Mouse (Mus musculus) brown adipose tissue, adult 24 weeks (tissue): Measurements from ENCODE around the gene Ino80e. TPM values are rescaled to one million over a fixed set of nuclear protein-coding genes. Genes with fewer than 3 reads are reported as not detected.

ENCODE experiments used
- H3K27ac ChIP-seq: fragments of 200-500 bp; replicated peaks from 2 replicates; pipeline ENCODE4 v1.5.1; 2012; ENCODE audit warnings: low read depth, mild to moderate bottlenecking, low read length
- H3K4me1 ChIP-seq: fragments of 200-500 bp; 2 replicates; pipeline ENCODE4 v1.6.1; 2012; ENCODE audit warnings: low read length, mixed read lengths; ENCODE audit not compliant: control insufficient read depth, insufficient read depth, insufficient read length
- H3K4me3 ChIP-seq: fragments of 200-500 bp; 2 replicates; pipeline ENCODE4 v1.5.1; 2012; ENCODE audit warnings: low read depth, mild to moderate bottlenecking, low read length, moderate library complexity; ENCODE audit not compliant: insufficient read depth
- polyA plus RNA-seq: library from polyadenylated mRNA; stranded (reverse); fragments of >200 nt; gene quantifications from 2 replicates; pipeline ENCODE4 v1.2.4, GENCODE M21; 2012; ENCODE audit not compliant: missing spikeins, insufficient read depth, insufficient read length

Ino80e gene
- polyA plus RNA-seq, 1 experiment, result 27.1 TPM

DNA sequence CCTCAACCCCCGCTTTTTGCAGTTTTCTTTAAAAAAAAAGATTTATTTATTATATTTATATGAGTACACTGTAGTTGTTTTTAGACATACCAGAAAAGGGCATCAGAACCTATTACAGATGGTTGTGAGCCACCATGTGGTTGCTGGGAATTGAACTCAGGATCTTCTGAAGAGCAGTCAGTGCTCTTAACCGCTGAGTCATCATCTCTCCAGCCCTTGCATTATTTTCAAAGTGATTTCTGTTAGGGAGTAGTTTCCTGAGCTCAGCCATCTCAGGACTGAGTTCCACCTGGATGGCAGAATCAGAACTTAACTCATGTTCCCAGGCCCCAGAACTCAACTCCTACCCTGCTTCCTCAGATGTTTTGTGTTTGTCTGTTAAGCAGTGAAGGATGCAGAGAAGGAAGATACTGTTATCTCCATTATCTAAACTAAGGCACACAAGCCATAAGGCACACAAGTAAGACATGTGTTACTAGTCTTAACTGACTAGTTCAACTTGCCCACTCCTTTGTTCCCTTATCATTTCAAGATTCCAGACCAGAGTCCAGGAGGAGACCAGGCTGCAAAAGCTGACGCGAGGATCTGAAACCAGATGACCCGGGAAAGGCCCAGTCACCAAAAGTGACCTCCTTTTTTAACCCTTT, 52.3 kb downstream of the Ino80e start:
- Histone ChIP-seq H3K4me3 (no peak overlapping the region), H3K4me1 (peaks cover 10% of the 10 kb centered on the region), H3K27ac (no peak overlapping the region)

DNA sequence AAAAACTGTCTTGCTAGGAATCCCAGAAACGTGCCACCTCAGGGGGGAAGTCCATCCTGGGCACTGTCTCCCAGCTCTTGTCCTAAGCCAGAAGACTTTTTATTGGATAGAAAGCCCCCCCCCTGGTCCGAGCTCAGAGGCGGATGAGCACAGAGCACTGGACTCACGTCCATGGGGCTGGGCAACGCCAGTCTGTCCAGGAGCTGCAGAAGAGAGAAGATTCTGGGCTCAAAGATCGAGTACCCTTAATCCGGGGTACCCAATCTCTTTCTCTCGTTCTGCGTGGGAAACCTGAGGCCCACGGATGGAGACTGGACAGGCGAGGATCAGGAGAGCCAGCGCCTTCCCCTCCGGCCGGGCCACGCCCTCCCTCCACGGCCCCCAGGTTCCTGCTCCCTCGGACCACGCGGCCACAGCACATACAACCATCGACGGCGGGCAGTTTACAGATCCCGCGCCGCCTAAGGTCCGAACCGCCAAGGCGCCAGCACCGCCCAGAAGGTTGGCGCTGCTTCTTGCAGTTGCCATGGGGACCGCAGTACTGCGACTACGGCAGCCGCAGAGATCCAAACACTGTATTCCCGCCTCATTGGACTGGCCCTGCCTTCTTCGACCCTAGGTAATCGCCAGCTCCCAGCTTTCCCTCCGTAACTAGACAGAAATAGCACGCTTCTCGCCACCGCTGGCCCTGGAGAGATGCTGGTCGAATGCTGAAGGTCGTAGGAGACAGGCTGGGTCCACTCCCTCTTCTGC, 53.3 kb downstream of the Ino80e start:
- peak overlapping the region; percentile 62 for H3K4me3 ChIP-seq
- H3K4me1 ChIP-seq, result peaks cover 9% of the 10 kb centered on the region
- H3K27ac ChIP-seq, result peak overlapping the region; percentile 30

DNA sequence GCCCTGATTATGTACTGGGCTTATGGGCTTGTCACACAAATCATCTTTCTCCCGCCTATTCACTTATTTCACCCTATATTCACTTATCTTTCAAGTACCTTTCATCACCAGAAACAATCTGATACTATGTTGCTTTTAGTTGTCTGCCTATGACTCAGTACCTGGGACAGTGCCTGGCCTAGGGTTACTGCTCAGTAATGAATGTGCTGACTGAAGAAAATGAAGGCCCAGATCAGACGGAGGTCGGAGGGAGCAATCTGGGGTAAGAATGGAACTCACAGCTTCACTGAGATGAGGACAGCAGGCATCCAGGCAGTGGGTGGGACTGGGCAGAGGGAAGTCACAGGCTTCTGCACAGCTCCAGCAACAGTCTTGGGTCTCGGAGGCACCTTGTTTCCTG, 54.8 kb downstream of the Ino80e start:
- Histone ChIP-seq H3K4me3 (no peak overlapping the region), H3K4me1 (0 out of 2 replicates have a peak, but pooled peaks cover 5% of the 10 kb centered on the region), H3K27ac (no peak overlapping the region)

DNA sequence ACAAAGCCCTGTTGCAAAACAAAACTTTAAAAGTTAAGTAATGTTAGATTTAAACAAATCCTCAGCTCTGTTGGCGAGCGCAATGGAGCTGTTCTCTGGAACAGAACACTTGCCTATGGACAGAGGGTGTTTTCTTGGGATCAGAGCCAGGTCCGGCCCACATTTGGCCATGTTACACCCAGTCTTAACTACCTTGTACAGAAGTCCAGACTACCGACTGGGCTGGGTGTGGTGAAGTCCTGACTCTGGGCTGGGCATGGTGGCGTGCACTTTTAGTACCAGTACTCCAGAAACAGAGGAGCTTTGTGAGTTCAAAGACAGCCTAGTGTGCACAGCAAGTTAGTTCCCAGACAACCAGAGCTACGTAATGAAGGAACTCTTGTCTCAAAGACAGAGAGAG, 55.2 kb downstream of the Ino80e start:
- Histone ChIP-seq H3K27ac (no peak overlapping the region), H3K4me1 (0 out of 2 replicates have a peak, but pooled peaks cover 5% of the 10 kb centered on the region), H3K4me3 (no peak overlapping the region)

DNA sequence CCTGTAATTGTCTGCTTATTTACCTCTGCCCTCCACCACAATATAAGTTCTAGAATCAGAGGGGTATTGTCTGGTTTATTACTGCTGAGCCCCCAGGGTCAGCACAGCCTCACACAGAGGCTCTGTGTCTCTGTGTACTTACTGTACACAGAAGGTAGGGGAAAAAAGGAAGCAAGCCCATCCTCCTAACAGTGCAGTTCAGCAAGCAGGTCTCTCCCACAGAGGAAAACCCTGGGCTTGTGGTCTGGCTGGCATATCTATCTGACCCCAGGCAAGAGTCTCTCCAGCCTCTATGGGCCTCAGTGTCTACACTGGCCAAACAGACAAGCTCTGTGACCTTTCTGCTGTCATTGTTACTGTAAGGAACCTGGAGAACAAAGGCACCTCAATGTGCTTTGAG, 58.4 kb downstream of the Ino80e start:
- no peak overlapping the region for H3K4me3 ChIP-seq
- H3K4me1 ChIP-seq, result 0 out of 2 replicates have a peak, but pooled peaks cover 5% of the 10 kb centered on the region
- no peak overlapping the region for H3K27ac ChIP-seq

DNA sequence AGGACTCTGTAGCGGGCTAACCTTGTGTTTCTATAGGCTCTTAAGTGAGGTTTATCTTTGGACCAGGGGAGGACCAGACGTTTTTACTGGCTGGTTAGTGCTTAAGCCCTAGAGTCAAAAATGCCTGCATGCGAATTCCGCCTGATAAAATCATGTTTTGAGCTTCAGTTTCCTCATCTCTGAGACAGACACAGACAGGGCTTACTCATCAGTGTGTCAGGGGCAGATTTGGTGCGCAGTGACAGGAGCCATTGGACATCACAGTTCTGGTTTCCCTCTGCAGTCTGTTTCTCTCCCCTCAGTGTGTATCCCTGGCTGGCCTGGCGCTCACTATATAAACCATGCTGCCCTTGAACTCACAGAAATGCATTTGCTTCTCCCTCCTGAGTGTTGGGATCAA, 59.0 kb downstream of the Ino80e start:
- Histone ChIP-seq H3K4me1 (0 out of 2 replicates have a peak, but pooled peaks cover 5% of the 10 kb centered on the region), H3K27ac (no peak overlapping the region), H3K4me3 (no peak overlapping the region)

DNA sequence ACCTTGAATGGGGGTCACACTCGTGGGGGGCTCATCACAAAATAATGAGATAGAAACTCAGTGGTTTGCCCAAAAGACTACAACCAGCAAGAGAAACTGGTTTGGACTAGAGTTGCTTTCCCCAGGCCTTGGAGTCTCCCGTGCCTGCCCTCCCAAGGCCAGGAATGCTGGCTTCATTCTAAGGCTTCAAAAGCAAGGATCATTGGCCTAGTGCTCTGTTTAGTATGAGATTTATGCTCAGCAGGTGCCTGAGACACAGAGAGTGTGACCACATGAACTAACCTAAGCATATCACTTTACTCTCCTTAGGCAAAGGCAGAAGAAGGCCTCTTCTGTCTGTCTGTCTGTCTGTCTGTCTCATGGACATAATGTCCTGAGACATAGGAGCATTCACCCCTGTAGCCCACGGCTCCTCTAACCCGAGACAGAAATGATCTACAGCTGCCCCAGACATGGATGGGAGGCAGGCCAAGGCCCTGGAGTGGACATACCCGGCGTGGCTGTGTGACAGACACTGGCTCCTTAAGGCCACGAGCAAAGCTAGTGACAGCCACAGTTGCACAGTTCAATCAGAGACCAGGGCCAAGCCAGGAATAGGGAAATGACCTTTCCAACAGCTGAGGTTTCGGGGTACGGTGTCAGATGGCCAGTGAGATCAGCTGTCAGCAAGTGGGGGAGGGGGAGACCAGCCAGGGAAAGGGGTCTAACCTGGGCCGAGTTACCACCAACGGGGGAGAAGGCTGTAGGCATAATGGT, 59.9 kb downstream of the Ino80e start:
- no peak overlapping the region for H3K4me3 ChIP-seq
- H3K4me1 ChIP-seq, result no peaks in the 10 kb centered on the region

DNA sequence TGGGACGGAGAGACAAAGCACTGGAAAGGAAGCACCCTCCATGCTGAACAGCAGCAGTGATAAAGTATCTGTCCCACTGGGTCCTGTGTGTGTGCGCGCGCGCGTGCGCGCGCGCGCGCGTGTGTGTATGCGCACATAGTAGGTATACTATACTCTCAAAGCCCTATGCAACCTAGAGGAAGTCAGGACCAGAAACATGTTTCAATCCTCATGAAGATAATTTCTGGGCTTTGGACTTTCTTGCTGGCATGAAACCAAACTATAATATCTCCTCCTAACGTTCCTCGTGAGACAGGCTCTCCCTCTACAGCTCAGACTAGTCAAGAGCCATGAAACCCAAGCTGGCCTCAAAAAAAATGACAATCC, 61.1 kb downstream of the Ino80e start:
- H3K4me1 ChIP-seq, result no peaks in the 10 kb centered on the region; the same call in 1 of the 2 replicates
- H3K4me3 ChIP-seq, result no peak overlapping the region
- H3K27ac ChIP-seq, result no peak overlapping the region

More for the DNA sequence above, 59.9 kb downstream of the Ino80e start:
- no peak overlapping the region for H3K27ac ChIP-seq

Other genes starting within 250 kb of the Ino80e start
- 89.5 and 149 TPM in 2 replicates for gene Nupr1, start 231.5 kb downstream of the Ino80e start, polyA plus RNA-seq
- 18.3 and 20.6 TPM in 2 replicates for gene Sgf29, start 213.1 kb downstream of the Ino80e start, polyA plus RNA-seq
- 40.9 and 98.4 TPM in 2 replicates for gene Sult1a1, start 185.9 kb downstream of the Ino80e start, polyA plus RNA-seq
- gene Bola2, start 167.0 kb downstream of the Ino80e start, polyA plus RNA-seq, result 40.0 and 49.0 TPM in 2 replicates
- gene Slx1b, start 166.6 kb downstream of the Ino80e start, polyA plus RNA-seq, result 4.0 and 5.8 TPM in 2 replicates
- 8.5 and 10.0 TPM in 2 replicates for gene Coro1a, start 154.6 kb downstream of the Ino80e start, polyA plus RNA-seq
- gene Mapk3, start 102.8 kb downstream of the Ino80e start, polyA plus RNA-seq, result 68.9 and 90.6 TPM in 2 replicates
- gene Gdpd3, start 96.0 kb downstream of the Ino80e start, polyA plus RNA-seq, result not detected in 2 replicates
- gene Ypel3, start 85.4 kb downstream of the Ino80e start, polyA plus RNA-seq, result 156 and 157 TPM in 2 replicates
- not detected in 2 replicates for gene Tbx6, start 80.9 kb downstream of the Ino80e start, polyA plus RNA-seq
- gene Ppp4c, start 69.9 kb downstream of the Ino80e start, polyA plus RNA-seq, result 46.4 and 53.3 TPM in 2 replicates
- gene Fam57b, start 64.7 kb downstream of the Ino80e start, polyA plus RNA-seq, result 50.7 and 63.7 TPM in 2 replicates
- not detected in 2 replicates for gene 4930451I11Rik, start 30.7 kb downstream of the Ino80e start, polyA plus RNA-seq
- gene Doc2a, start 15.0 kb downstream of the Ino80e start, polyA plus RNA-seq, result not detected in 2 replicates
- 6.1 and 7.4 TPM in 2 replicates for gene Hirip3, start 405 bp downstream of the Ino80e start, polyA plus RNA-seq
- gene Taok2, start 22.3 kb upstream of the Ino80e start, polyA plus RNA-seq, result 17.6 and 22.7 TPM in 2 replicates
- 41.9 and 45.2 TPM in 2 replicates for gene Tmem219, start 60.5 kb upstream of the Ino80e start, polyA plus RNA-seq
- gene Kctd13, start 66.5 kb upstream of the Ino80e start, polyA plus RNA-seq, result 8.8 and 10.9 TPM in 2 replicates
- not detected in 2 replicates for gene Asphd1, start 87.2 kb upstream of the Ino80e start, polyA plus RNA-seq
- gene Sez6l2, start 88.2 kb upstream of the Ino80e start, polyA plus RNA-seq, result 0.71 and 0.75 TPM in 2 replicates
- gene Cdipt, start 113.5 kb upstream of the Ino80e start, polyA plus RNA-seq, result 33.4 and 41.3 TPM in 2 replicates
- gene Cdiptos, start 113.7 kb upstream of the Ino80e start, polyA plus RNA-seq, result 2.0 and 2.3 TPM in 2 replicates
- gene Mvp, start 152.2 kb upstream of the Ino80e start, polyA plus RNA-seq, result 27.9 and 52.7 TPM in 2 replicates
- 14.1 TPM in 1 of 2 replicates, not detected in the other for gene Pagr1b, start 154.1 kb upstream of the Ino80e start, polyA plus RNA-seq
- 5.9 and 26.0 TPM in 2 replicates for gene Pagr1a, start 155.0 kb upstream of the Ino80e start, polyA plus RNA-seq
- 12.4 TPM in 1 of 2 replicates, not detected in the other for gene Gm42742, start 158.7 kb upstream of the Ino80e start, polyA plus RNA-seq
- gene Prrt2, start 158.8 kb upstream of the Ino80e start, polyA plus RNA-seq, result 0.55 and 0.58 TPM in 2 replicates
- 23.3 and 33.6 TPM in 2 replicates for gene Maz, start 164.7 kb upstream of the Ino80e start, polyA plus RNA-seq
- gene Kif22, start 180.1 kb upstream of the Ino80e start, polyA plus RNA-seq, result not detected in 2 replicates
- not detected in 2 replicates for gene Zg16, start 225.0 kb upstream of the Ino80e start, polyA plus RNA-seq
- gene AI467606, start 229.0 kb upstream of the Ino80e start, polyA plus RNA-seq, result 0.96 and 1.8 TPM in 2 replicates